Mouse (Mus musculus) heart, adult 2 months (tissue): ENCODE results near the gene Chm.

Experiments
- CTCF ChIP-seq: fragments of 200-600 bp; IDR thresholded peaks from 2 replicates; pipeline ENCODE4 v1.8.1; 2022; ENCODE audit warnings: antibody characterized with exemption, mild to moderate bottlenecking, moderate library complexity
- POLR2A ChIP-seq: fragments of 200-500 bp; IDR thresholded peaks from 2 replicates; pipeline ENCODE4 v1.6.1; 2011; ENCODE audit warnings: mild to moderate bottlenecking, low read depth, low read length, control low read depth; ENCODE audit not compliant: insufficient read depth

DNA sequence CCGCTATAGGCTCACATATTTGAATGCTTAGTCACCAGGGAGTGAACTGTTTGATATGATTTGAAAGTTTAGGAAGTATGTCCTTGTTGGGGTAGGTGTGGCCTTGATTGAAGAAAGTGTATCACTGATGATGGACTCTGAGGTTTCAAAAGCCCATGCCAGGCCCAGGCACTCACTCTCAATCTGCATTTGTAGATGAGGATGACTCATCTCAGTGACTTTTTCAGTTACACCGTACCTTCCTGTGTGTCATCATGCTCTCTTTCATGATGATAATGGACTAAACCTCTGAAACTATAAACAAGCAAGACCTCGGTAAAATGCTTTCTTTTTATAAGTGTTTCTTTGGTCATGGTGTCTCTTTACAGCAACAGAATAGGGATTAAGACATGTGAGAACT, 183.1 kb downstream of the Chm start:
- no peak for TF ChIP-seq POLR2A
- no peak for TF ChIP-seq CTCF
